Mouse (Mus musculus): Measurements from ENCODE around the gene U2af2.
"Not testable (repeated sequence)": the region's sequence is repeated elsewhere in the genome, so short reads cannot be mapped to it uniquely, and the experiment has no call there.

U2af2 gene

GRCm38 (mm10) chr7:5061774-5062359 lies at the start of gene U2af2:
Gene U2af2, plus strand, starts transcription at chr7:5062143.
- DNase-seq (ENCODE audit: low read depth, low spot score) = peak; percentile 90

- DNase-seq (ENCODE audit: low read depth, low spot score) = no peak
These were observed 49.0 kb upstream of the U2af2 start for GRCm38 (mm10) chr7:5012681-5013513.

- peak; percentile 98 for DNase-seq (ENCODE audit: low read depth, low spot score)
These were observed 47.5 kb upstream of the U2af2 start, which contains the start of the genes Zfp524 and Fiz1 for GRCm38 (mm10) chr7:5014251-5015117. Gene Zfp524, plus strand, starts transcription at chr7:5014415. Gene Fiz1, minus strand, starts transcription at chr7:5014697.

GRCm38 (mm10) chr7:5015118-5016001 lies 46.6 kb upstream of the U2af2 start, which contains the start of gene Gm44973:
Gene Gm44973, plus strand, starts transcription at chr7:5015496.
- DNase-seq (ENCODE audit: low read depth, low spot score) = peak; percentile 98

GRCm38 (mm10) chr7:5016057-5016456 lies 45.9 kb upstream of the U2af2 start:
- DNase-seq (ENCODE audit: low read depth, low spot score) = no peak

GRCm38 (mm10) chr7:5016920-5017319 lies 45.0 kb upstream of the U2af2 start:
- DNase-seq (ENCODE audit: low read depth, low spot score) = no peak

- DNase-seq (ENCODE audit: low read depth, low spot score) = no peak
These were observed 44.6 kb upstream of the U2af2 start for GRCm38 (mm10) chr7:5017352-5017751.

- DNase-seq (ENCODE audit: low read depth, low spot score) = no peak
These were observed 44.0 kb upstream of the U2af2 start for GRCm38 (mm10) chr7:5017931-5018330.

- DNase-seq (ENCODE audit: low read depth, low spot score) = not testable (repeated sequence)
These were observed 42.4 kb upstream of the U2af2 start for GRCm38 (mm10) chr7:5019576-5019975.

- peak; percentile 99 for DNase-seq (ENCODE audit: low read depth, low spot score)
These were observed 41.8 kb upstream of the U2af2 start, which contains the start of the genes Zfp865 and Ccdc106 for GRCm38 (mm10) chr7:5020000-5020681. Gene Zfp865, plus strand, starts transcription at chr7:5020376. Gene Ccdc106, plus strand, starts transcription at chr7:5020553.

GRCm38 (mm10) chr7:5020685-5021084 lies 41.3 kb upstream of the U2af2 start:
- DNase-seq (ENCODE audit: low read depth, low spot score) = no peak

GRCm38 (mm10) chr7:5021197-5021596 lies 40.7 kb upstream of the U2af2 start:
- no peak for DNase-seq (ENCODE audit: low read depth, low spot score)

- DNase-seq (ENCODE audit: low read depth, low spot score) = no peak
These were observed 32.4 kb upstream of the U2af2 start for GRCm38 (mm10) chr7:5029543-5029942.

- DNase-seq (ENCODE audit: low read depth, low spot score) = no peak
These were observed 32.0 kb upstream of the U2af2 start for GRCm38 (mm10) chr7:5029946-5030345.

GRCm38 (mm10) chr7:5030554-5031275 lies 31.2 kb upstream of the U2af2 start:
- no peak for DNase-seq (ENCODE audit: low read depth, low spot score)

GRCm38 (mm10) chr7:5031496-5031895 lies 30.4 kb upstream of the U2af2 start:
- DNase-seq (ENCODE audit: low read depth, low spot score) = no peak

GRCm38 (mm10) chr7:5033818-5034217 lies 28.1 kb upstream of the U2af2 start, which contains the start of gene 4632433K11Rik:
Gene 4632433K11Rik, plus strand, starts transcription at chr7:5034118.
- no peak for DNase-seq (ENCODE audit: low read depth, low spot score)

- no peak for DNase-seq (ENCODE audit: low read depth, low spot score)
These were observed 26.3 kb upstream of the U2af2 start for GRCm38 (mm10) chr7:5035628-5036027.

- DNase-seq (ENCODE audit: low read depth, low spot score) = no peak
These were observed 25.8 kb upstream of the U2af2 start for GRCm38 (mm10) chr7:5036136-5036535.
